Mouse (Mus musculus) adrenal gland, postnatal 4 days (tissue): Measurements from ENCODE around the gene Ccdc85a. TPM values are rescaled to one million over a fixed set of nuclear protein-coding genes. Genes with fewer than 3 reads are reported as not detected.
"Not testable (repeated sequence)": the region's sequence is repeated elsewhere in the genome, so short reads cannot be mapped to it uniquely, and the experiment has no call there.

ENCODE experiments used
- DNase-seq, 2 experiments: peaks; one replicate each; pipeline ENCODE4 v3.0.0; 2021 to 2022; ENCODE audit warnings: low spot score in 2 of 2, mixed read lengths in 2 of 2
- total RNA-seq, 2 experiments: library from RNA; stranded (reverse); gene quantifications; 2 replicates each; pipeline ENCODE4 v1.2.3; 2021

Gene Ccdc85a
- total RNA-seq, 2 experiments from 2014 or later = 4.0 to 4.9 TPM

DNA sequence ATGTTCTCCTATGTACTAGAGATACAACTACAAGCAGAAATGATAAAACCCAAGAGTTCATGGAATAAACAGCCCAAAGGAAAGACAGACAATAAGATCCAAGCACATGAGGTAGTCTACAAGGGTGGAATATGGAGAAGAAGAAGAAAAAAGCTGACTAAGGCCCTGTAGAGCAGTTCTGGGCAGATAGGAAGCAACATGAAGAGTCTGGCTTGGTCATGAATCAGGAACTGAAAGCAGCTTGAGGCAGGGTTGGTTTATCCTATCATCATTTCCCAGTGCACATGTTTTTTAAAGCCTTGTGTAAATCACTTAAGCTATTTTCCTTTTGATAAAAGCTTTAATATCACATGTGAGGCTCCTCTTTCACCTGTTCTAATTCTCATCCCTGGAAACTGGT, 144.2 kb downstream of the Ccdc85a start:
- no peak for DNase-seq

DNA sequence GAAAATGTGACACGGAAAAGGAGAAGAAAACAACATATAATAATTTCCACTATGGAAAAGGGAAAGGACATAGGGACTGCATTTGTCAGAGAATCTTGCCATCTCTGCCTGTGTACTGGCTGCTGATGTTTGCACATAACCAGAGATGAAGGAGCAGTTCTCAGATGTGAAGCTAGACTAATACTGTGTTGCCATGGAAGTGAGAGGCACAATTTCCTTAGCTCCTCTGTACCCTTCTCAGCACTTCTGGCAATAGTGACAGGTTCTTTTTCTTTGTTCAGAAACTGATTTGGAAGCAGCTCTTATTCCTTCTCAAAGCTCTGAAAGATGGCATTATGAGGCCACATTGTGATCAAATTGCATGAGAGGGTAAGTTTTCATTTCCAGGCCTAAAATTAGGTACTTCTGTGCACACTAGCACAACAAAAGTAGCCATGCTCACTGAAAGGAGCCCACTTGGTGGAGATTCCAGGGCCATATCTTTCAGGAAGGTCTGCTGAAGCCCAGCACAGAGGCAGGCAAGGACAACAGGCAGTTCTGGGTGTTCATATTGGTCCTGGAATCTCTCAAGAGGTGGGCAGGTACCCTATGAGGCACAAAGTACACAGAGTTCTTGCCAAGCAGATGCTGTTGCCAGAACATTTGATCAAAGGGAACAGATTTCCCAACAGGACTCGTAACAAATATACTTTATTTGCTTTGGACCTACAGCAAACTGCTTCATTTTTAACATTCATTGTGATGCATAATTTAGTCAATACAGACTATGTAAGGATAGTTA, 161.5 kb downstream of the Ccdc85a start:
- no peak for DNase-seq

DNA sequence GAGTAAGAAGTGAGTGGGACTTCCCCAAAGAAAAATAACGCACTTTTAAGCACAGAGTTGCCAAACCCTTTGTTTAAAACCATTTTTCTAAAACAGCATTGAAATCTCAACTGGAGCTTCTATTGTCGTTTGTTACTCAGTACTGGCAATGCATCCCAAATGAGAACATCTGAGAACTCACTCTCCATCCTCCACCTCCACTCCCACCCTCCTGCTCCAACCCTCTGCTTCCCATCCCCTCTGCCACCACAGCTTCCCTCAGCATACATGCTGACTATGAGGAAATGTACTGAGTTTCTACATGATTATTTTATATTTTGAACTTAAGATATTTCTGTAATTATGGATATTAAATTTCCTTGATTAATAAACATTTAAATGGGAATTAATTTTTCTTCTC, 168.3 kb downstream of the Ccdc85a start:
- DNase-seq = no peak

DNA sequence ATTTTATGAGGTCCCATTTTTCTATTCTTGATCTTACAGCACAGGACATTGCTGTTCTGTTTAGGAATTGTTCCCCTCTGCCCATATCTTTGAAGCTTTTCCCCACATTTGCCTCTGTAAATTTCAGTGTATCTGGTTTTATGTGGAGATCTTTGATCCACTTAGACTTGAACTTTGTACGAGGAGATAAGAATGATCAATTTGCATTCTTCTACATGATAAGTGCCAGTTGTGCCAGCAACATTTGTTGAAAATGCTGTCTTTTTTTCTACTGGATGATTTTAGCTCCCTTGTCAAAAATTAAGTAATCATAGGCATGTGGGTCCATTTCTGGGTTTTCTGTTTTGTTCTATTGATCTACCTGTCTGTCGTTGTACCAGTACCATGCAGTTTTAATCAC, 174.2 kb downstream of the Ccdc85a start:
- not testable (repeated sequence) for DNase-seq

DNA sequence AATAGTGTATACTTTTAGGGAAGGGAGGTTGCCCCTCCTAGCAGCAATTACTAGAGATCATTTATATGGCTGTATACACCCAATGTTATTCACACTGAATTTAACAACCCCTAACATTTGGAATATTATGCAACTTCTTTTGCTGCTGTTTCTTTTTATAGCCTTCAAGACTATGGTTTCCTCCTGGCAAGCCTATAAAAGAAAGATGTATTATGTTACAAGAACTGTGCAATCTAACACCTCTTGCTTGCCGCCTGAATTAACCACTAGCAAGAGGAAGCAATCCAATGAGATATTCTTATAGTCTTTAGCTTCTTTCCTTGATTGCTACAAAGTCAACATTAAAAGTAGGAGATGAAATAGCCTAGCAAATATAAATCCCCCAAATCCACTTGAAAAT, 187.0 kb downstream of the Ccdc85a start:
- DNase-seq = no peak

DNA sequence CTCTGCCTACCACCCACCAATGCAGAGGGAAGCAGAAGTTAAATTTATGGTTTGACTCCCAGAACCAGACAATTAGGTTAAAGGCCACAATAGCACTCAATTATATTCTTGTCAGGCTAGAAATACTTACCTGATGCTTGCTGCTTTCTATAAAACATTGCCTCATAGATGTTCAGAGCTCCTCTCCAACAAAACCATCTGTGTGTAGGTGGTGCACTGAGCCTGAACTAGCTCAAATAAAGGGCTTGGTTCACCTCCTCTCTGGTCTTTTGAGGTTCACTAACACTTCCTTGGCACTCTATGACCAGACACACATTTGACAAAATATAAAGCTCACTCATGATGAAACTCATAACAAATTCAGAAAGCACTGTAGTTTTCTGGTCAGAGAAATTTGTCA, 208.2 kb downstream of the Ccdc85a start:
- DNase-seq = no peak

DNA sequence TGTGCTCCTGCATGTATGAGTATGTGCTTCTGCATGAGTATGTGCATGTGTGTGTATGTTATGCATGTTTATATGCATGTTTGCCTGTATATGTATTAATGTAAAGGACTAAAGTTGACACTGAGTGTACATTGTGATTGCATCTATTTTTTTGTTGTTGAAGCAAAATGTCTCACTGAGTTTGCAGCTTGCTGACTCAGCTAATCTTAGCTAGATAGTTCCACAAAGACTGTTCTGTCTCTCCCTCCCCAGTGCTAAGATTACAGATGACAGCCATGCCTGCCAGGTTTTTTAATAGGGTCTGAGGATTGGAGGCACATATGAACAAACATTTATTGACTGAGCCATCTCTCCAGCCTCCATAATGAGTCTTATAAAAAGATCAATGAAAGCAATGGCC, 209.5 kb downstream of the Ccdc85a start:
- no peak for DNase-seq

DNA sequence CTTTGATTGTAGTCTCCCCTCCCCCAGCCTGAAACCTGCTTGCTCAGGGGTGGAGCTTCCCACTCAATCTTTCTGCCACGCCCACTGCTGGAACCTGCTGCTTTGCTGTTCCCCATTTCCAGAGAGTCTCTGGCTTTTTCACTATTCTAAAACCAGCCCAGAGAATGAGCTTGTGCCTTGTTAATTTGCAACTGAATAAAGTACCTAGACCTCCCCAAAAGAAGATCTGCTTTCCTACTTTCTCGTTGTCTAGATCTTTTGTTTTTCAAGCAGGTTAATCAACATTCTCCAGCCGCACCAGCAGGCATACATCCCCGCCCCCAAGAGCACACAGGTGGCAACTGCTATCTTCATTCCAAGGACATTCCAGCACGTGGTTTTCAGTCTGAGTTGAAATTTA, 212.7 kb downstream of the Ccdc85a start:
- DNase-seq = not testable (repeated sequence)

DNA sequence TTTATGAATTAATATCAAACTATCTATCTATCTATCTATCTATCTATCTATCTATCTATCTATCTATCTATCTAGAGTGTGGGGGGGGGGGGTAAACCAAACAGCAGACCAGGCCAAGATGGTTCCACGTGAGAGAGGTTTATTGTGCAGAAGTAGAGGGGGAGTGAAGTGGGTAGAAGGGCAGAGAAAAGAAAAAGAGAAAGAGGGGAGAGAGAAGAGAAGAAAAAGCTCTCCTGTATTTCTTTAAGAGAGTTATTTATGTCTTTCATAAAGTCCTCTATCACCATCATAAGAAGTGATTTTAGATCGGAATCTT, 218.2 kb downstream of the Ccdc85a start:
- DNase-seq = no peak

DNA sequence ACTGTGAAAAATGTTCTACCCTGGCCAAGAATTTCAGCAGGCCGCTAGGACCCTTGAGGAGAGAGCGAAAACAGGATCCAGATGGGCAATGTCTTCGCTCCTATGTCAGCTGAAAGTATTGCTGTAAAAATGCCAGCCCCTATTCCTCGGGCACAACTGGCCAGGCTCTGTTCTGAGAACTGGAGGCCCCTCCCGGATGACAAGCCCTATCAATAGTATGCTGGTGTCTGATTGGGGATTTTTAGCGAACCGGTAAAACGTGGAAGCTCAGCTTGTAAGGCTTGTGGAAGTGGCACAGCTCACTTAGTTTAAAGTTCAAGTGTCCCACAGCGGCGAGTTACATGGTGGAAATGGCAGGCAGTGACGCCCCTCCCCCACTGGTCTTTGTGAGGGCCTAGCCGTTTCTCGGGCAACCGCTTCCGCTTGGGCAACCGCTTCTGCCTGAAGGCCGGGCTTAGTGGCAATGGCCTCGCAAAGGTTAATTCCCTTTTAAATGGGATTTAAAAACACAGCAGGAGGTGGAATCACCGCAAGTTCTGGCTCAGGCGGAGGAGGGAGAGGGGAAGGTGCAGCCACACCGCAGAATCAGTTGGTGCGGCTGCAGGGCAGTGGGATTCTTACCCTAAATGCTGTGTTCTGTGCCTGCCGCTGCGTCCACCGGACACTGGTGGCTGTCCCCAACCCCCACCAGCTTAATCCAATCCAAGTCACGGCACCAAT, 218.8 kb downstream of the Ccdc85a start:
- peak; percentile 18 to 58 for DNase-seq

DNA sequence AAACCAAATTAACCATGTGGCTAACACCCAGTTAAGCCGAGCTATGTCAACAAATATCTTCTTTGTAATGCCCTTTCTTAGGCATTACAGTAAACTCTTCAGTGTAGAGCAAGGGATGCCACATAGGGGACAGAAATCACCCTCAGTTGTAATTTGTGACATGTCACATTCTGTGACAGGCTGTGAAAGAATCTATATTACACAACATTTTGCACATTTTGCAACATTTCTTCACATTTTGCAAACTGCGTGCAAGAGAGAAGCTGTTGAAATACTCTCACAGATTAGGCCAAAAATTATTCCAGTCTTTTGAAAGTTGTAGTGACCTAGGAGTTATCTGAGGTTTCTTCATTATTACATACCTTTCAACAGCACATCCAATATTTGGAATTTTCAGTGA, 240.7 kb downstream of the Ccdc85a start:
- DNase-seq = no peak

DNA sequence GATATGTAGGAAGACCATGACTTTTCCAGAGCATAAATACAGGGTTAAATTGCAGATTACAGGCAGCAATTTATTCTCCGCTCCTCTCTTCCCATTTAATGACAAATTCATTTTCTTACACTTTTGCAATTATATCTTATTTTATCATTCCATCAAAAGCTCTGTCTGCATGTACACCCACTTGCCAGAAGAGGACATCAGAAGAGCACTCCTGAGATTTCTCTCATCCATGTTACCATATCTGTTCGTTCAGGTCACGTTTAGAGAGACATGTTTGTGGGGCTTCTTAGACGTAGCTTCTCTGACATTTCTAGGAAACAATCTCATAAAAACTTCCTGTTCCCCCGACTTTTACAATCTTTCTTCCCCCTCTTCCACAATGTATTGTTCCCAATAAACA, 242.2 kb downstream of the Ccdc85a start:
- no peak for DNase-seq

DNA sequence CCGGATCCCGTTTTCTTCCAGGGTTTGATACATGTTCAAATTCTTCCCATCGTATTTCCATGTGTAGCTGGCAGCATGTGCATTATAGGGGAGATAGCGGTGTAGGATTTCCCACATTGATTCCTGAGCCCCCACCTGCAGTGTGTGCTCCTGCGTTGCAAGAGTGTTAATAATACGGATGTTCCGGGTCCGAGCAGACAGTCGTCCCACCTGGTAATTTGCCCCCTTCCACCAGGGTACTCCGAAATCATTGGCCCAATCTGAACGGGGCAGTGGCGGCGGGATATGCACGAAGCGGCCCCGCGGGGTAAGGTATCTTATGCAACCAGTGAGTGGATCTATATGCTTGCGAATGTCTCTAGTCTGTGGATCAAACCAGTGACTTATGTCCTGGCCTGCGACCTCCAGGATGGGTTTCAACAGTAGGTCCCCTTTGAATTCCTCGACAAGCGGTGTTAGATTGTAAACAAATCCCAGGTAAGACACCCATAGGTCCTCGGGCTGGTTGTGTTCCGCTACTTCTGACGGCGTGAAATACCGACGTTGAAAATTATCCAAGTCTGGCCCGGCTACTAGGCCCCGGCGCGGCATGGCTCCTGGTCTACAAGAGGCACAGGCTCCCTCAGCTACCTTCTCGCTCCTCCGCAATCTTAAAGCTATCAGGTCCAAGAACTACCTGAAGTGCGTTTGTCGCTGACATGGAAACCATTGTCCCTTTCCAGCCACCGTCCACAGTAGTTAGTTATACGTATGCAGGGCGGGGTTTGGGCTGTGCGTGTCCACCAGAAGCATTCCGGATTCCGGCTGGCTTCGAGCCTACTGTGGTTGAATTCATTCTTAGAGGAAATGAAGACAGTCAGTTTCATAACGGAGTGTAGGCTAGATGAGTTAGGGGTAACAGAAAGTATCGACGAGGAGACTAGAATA, 244.6 kb downstream of the Ccdc85a start, which contains the start of gene Gm6685:
Gene Gm6685 (minus strand): TSS at position 644 of the 927 bp plus-strand sequence.
- not testable (repeated sequence) for DNase-seq

Other genes starting within 250 kb of the Ccdc85a start
- gene Gm6685, start 244.5 kb downstream of the Ccdc85a start, total RNA-seq = 1 to 10 TPM; 6.5 to 7.8 TPM